Mouse (Mus musculus) liver, adult 2 months (tissue): ENCODE data around the gene Kifc5b.

Experiments
- CTCF ChIP-seq: fragments of 200-500 bp; IDR thresholded peaks from 2 replicates; pipeline ENCODE4 v1.5.1; 2011; ENCODE audit warnings: low read depth, low read length, control low read depth
- POLR2A ChIP-seq: fragments of 200-500 bp; IDR thresholded peaks from 2 replicates; pipeline ENCODE4 v1.6.1; 2011; ENCODE audit warnings: low read length, control low read depth; ENCODE audit not compliant: insufficient read depth; ENCODE audit errors: extremely low read depth

GRCm38 (mm10) chr17:26893492-26893891 is 23.4 kb upstream of the Kifc5b start:
- TF ChIP-seq CTCF (no peak), POLR2A (no peak)
